Mouse (Mus musculus) lung, adult 2 months (tissue): ENCODE results near the gene Micall1.

Experiments used
- CTCF ChIP-seq: fragments of 200-500 bp; IDR thresholded peaks from 2 replicates; pipeline ENCODE4 v1.5.1; 2011; ENCODE audit warnings: mild to moderate bottlenecking, low read length, control low read depth; ENCODE audit not compliant: insufficient read depth
- POLR2A ChIP-seq: fragments of 200-500 bp; IDR thresholded peaks from 2 replicates; pipeline ENCODE4 v1.6.1; 2011; ENCODE audit warnings: low read depth, mild to moderate bottlenecking, control low read depth, low read length, borderline replicate concordance; ENCODE audit errors: extremely low read depth

GRCm38 (mm10) chr15:79129311-79129710 is 20.6 kb downstream of the Micall1 start:
- no peak for TF ChIP-seq CTCF
- TF ChIP-seq POLR2A, result no peak
